Mouse (Mus musculus): Measurements from ENCODE around the gene Ccdc88c.

The Ccdc88c gene

DNA sequence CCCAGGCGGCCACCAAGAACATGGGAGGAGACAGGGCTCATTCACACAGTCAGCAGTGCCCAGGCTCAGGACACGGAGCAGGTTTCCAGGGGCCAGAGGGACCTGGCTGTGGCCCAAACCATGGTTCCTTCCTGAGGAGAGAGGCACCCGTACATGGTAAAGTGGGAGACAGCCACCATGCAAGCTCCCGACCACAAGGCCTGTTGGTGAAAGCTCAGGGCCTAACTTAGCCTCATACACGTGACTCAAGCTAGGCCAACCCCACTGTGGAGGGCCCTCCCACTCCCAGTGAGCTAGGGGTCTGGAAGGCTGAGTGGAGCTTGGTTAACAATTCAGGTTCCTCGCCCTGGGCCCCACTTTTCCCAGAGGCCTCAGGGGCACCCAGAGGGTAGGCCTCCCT is 150.9 kb downstream of the Ccdc88c start:
- DNase-seq (ENCODE audit: low spot score): no peak

DNA sequence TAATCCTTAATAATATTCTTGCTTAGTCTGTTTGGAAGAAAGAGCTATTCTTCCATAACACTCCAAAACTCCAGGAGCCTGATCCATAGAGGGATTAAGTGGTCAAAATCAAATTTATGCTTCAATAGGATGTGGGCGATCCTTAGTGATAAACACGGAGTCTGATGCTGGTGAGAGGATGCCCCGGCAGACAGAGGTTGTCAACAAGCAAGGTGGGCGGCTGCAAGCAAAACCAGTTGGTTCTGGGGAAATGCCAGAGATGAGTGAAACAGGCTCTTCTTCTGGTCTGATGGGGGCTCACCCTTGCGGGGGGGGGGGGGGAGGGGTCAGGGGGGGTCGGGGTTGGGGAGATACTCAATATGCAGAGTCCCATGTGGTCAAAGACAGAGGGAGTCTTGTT is 152.9 kb downstream of the Ccdc88c start:
- no peak for DNase-seq (ENCODE audit: low spot score)

DNA sequence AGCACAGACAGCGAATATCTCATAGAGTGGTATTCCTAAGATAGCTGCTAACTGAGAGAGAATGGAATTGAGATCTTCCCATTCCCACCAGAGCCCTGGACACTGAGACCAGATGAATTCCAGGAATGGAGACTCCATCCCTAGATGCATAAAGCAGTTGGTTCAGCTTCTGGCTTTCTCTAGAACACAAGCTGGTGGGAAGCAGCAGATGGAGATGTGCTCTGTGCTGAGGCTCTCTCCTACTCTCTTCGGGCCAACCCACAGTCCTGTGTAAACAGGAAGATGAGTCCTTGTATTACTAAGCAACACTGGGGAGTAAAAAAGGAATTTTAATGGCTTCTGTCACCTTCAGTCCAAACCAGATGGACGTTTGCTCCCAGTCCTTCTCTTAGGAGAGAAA is 153.3 kb downstream of the Ccdc88c start:
- no peak for DNase-seq (ENCODE audit: low spot score)

DNA sequence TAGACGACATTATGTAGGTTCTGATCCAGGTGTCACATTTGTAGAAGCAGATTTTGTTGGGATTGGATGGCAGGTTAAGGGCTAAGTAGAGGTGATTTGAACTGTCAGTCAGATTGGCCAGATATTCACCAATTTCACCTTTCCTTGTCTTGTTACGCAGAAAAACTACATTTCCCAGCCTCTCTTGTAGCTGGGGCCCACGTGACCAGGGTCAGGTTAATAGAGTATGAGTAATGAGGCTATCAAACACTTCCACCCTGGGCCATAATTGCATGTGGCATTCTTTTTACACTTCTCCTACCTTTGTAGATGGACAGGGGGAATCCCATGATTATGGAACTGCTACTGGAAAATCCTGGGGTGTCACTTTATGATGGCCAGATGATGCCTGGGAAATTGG is 155.2 kb downstream of the Ccdc88c start:
- DNase-seq (ENCODE audit: low spot score): no peak

DNA sequence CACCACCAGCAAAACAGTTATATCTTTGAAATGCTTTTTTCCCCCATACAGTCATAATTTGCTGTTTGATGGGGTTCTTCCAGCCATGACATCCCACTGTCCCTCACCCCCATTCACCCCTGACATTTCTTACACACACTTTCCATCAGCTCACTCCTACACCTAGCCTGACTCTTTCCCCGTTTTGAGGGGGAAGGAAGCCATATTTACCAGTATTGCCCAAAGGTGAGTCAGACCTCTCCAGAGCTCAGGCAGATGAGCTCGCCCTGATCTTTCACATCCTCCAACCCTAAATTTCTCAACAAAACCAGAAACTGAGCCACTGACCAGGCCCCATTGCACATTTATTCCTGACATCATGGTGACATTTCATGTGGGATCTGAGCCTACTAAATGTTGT is 157.0 kb downstream of the Ccdc88c start:
- no peak for DNase-seq (ENCODE audit: low spot score)

DNA sequence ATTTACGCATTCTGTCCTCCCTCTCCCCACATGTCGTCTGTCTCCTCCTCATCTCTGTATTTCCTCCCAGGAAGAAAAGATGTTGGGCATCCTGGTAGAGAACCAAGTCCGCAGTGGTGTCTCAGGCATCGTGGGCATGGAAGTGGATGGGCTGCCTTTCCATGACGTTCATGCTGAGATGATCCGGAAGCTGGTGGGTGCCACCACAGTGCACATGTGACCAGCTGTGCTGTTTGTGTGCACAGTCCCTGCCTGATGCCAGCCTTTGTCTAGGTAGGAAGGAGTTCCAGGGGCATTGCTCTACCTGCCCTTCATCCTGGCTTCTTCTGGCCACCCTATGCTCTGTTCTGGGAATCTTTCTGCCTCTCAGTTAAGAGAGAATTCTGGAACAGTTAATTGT is 157.6 kb downstream of the Ccdc88c start:
- DNase-seq (ENCODE audit: low spot score): no peak

DNA sequence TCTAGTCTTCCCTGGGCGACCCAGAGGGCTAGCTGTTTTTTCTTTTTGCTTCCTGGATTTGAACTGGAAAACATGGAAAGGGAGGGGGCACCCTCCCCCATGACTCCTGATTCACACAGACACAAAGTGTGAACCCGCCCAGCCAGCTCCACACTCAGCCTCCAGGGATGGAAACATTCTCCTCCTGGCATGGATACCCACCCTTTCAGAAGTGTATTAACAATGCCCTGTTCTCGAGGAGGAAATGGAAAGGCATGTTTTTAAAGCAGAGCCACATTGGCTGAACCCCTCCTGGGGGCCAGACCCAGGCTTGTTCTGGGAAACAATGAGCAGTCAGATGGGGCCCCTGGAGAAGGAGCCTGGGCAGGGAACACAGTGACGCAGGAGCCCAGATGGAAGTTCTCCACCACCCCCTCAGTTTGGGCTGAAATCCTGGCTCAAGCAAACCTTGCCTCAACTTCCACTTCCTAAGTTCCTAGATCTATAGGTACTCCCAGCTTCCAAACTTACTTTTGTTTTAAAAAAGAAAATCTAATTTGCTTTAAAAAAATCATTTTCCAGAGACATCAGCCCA is 160.7 kb downstream of the Ccdc88c start:
- no peak for DNase-seq (ENCODE audit: low spot score)

DNA sequence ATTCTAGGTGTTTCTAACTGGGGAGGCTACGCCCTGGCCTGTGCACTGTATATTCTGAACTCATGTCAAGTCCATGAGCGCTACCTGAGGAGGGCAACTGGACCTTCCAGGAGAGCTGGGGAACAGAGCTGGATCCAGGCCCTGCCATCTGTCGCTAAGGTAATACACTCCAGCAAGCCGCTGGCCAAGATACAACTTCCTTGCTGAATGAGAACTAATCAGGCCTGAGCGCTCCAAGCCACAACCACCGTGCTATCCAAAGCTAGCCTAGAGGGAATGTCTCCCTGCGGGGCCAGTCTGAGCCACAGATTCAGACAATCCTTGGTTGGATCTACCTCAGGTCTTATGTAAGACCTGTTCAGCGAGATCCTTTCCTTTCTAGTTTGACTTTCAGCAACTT is 161.8 kb downstream of the Ccdc88c start:
- DNase-seq (ENCODE audit: low spot score): no peak

DNA sequence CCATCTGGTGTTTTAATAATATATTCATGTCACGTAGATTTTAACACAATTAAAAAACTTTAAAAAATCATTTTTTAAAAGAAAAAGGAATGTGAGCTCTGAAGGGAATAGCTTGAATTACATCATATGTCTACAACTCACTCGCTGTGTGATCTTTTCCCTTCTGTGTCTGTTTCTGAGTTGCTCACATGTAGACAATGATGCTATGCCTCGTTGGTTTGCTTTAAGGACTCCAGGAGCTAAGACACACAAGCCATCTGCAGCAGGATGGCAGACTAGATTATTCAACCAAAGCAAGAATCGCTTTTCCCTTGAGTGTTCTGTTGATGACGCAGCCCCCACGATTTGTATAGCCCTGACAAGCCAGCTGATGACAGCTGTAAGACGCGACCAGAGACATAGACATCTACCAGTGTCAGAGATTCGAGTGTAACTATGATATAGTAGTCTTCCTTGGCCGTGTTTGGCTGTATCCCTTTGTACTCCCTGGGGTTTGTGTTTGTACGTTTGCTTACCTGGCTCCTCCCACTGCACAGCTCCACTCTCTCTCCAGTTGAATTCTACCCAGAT is 163.3 kb downstream of the Ccdc88c start:
- no peak for DNase-seq (ENCODE audit: low spot score)

DNA sequence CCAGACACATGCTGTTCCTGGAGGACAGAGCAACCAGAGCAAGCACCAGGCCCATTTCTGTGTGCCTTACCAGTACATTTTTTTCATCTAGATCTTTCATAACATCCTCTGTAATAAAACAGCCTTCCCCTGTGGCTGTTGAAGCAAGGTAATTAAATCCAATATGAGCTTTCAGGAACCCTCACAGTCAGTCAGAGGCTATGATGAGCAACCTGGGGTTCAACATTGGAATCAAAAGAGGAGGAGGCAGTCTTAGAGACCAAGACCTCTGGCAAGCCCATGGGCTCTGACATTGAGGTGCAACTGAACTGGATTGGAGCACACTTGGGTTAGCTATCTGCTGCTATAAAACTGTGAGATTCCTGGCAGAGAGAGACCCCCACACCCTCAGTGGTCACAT is 163.8 kb downstream of the Ccdc88c start:
- DNase-seq (ENCODE audit: low spot score): no peak

DNA sequence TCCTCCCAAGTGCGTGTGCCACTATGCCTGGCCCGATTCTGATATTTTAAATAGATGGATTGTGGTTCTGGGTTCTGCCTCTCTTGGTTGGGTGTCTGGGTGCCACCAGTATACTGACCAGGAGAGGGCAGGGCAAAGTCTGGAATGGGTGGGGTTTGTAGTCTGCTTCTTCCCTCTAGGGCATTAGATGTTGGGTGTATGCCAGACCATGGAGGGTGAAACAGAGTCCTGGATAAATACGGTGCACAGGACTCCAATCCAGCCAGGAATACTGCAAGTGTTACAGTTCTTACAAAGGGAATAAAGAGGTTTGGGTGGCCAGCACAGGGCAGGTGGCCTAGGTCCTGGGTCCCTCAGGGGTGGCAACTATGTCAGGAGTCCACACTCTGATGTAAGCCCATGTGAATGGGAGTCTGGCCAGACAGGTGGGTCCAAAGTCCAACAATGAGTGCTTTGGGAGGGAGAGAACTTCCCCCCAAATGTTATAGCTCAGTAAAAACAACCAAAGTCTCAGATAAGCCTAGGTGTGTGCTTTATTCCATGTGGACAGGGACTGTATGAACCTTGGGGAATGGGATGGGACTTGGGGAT is 165.9 kb downstream of the Ccdc88c start:
- DNase-seq (ENCODE audit: low spot score): no peak

DNA sequence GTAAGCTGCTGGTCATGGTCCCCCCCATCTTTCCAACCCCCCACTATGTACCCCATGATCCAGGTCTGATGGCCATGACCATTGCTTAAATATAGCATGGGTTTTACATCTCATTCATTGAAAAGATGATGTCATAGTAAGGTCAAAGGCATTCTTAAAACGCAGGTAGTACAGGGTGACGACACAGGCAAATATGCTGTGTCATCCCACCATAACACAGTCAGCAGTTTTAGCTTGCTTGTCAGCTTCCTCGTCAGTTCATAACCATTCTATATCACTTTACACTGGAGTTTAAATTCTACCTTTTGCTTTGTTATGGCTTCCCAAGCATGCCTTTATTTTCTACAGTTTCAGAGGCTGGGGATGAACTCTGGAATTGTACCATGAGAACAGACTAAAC is 166.6 kb downstream of the Ccdc88c start:
- no peak for DNase-seq (ENCODE audit: low spot score)

All from yolk sac, embryonic 10.5 days (tissue).